Mouse (Mus musculus) midbrain, embryonic 11.5 days (tissue): Measurements from ENCODE around the gene Selenom. TPM values are rescaled to one million over a fixed set of nuclear protein-coding genes. Genes with fewer than 3 reads are reported as not detected.
A peak's percentile ranks its signal among the peaks of the same experiment; 100 is the strongest.

Experiments
- ATAC-seq: fragments of 200-750 bp; cut with Nextera tagmentation; 2 replicates; pipeline ENCODE4 v1.8.0; 2017; ENCODE audit warnings: moderate TSS enrichment, moderate library complexity; ENCODE audit not compliant: low FRiP score
- DNase-seq: peaks from one replicate; pipeline ENCODE4 v3.0.0; 2015; ENCODE audit warnings: low spot score; ENCODE audit errors: missing footprints
- H3K27ac ChIP-seq: fragments of 300-500 bp; sonication (generic); 2 replicates; pipeline ENCODE4 v1.5.1; 2014; ENCODE audit warnings: low read depth, low read length
- H3K27me3 ChIP-seq: fragments of 300-500 bp; sonication (generic); 2 replicates; pipeline ENCODE4 v1.6.1; 2014; ENCODE audit warnings: mild to moderate bottlenecking, low read length, moderate library complexity, mixed read lengths; ENCODE audit not compliant: control insufficient read depth, insufficient read depth
- H3K36me3 ChIP-seq: fragments of 300-500 bp; sonication (generic); 2 replicates; pipeline ENCODE4 v1.6.1; 2014; ENCODE audit warnings: mild to moderate bottlenecking, low read length, moderate library complexity, mixed read lengths; ENCODE audit not compliant: control insufficient read depth, insufficient read depth
- H3K4me1 ChIP-seq: fragments of 300-500 bp; sonication (generic); 2 replicates; pipeline ENCODE4 v1.6.1; 2014; ENCODE audit warnings: low read length; ENCODE audit not compliant: control insufficient read depth, insufficient read depth
- H3K4me2 ChIP-seq: fragments of 300-500 bp; sonication (generic); 2 replicates; pipeline ENCODE4 v1.6.1; 2014; ENCODE audit warnings: mild to moderate bottlenecking, moderate library complexity
- H3K4me3 ChIP-seq: fragments of 300-500 bp; sonication (generic); 2 replicates; pipeline ENCODE4 v1.5.1; 2014; ENCODE audit warnings: low read depth, low read length
- H3K9ac ChIP-seq: fragments of 300-500 bp; sonication (generic); 2 replicates; pipeline ENCODE4 v1.6.1; 2014; ENCODE audit warnings: low read length
- H3K9me3 ChIP-seq: fragments of 300-500 bp; sonication (generic); 2 replicates; pipeline ENCODE4 v1.6.1; 2016; ENCODE audit warnings: low read length; ENCODE audit not compliant: control insufficient read depth
- WGBS: fragments of 180-500 bp; shearing (Covaris S2); extraction: QIAGEN DNeasy Blood & Tissue Kit; methylation state at CpG from one replicate; pipeline ENCODE4 v1.1.7; 2014; 5-methylcytosine and 5-hydroxymethylcytosine counted together
- polyA plus RNA-seq: library from polyadenylated mRNA; unstranded; fragments of >200 nt; fragmentation: Nextera tagmentation; extraction: Ambion mirVana; gene quantifications from 2 replicates; pipeline ENCODE4 v1.2.1, GENCODE M21; 2014

The Selenom gene
- polyA plus RNA-seq, 1 experiment from 2014 or later = 58.9 TPM

DNA sequence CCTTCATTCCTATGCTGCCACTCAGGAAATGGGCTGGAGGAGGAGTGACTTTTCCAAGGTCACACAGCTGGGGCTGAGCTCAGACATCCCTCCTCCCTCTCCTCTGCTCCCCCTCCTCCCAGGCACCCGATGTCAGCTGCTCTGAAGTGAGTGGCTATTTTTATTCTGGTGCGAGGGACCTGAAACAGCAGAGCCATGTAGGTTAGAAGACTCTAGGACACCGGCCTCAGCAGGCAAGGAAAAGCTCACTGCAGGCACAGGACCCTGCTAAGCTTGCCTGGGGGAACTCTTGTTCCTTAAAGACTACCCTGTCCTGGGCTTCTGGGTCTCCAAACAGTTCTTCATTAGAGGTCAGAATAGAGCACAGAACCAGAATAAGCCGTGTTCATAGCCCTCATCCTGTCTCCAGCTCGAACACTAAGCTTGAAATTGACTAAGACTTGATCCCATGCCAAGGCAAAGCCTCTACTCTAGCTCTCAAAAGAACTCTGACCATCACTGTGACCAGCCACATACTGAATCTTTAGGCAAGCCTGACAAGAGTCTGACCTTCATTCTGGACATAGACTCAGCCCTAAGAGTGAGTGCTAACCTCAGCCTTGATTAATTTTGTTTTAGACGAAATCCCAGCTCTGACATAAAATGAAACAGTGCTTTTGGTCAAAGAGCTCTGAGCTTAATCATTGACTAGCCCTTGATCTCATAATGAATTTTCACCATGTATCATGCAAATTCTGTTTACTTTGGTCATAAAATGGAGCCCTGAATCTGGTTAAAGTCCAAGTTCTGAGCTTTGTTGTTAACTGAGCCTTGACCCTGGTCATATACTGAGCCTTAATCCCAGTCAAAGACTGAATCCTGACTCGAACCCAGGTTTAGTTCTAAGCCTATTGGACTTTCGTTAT, 5.1 kb upstream of the Selenom start:
- no peak overlapping the region for H3K4me2 ChIP-seq
- H3K9ac ChIP-seq = no peak overlapping the region
- no peak for ATAC-seq
- H3K36me3 ChIP-seq = no peaks in the 10 kb centered on the region
- 75% methylated on average over 8 of the region's 8 CpGs for WGBS
- no peak for DNase-seq
- no peak overlapping the region for H3K27ac ChIP-seq
- peaks cover 2% of the 10 kb centered on the region; the same call in 1 of the 2 replicates for H3K4me1 ChIP-seq
- H3K4me3 ChIP-seq = no peak overlapping the region
- no peaks in the 10 kb centered on the region for H3K27me3 ChIP-seq
- no peaks in the 10 kb centered on the region for H3K9me3 ChIP-seq

DNA sequence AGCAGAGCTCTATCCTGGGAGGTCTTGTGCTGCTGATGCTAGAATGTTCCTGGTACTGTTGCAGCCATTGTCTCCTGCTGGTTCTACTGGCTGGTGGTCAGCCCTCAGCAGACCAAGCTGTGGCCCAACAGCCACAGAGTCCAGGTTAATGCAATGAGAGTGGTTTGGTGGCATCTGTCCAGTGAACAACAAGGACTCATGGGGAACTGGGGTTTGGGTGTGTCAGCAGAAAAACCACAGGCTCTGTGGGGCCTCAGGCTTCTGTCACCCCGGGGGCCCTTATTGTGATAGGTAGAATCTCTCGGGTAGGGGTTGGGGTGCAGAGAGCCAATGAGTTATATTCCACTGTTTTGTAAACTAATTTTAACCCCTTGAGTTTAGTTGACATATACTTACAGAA, 4.2 kb upstream of the Selenom start:
- no peak for DNase-seq
- no peak overlapping the region for H3K4me3 ChIP-seq
- H3K9ac ChIP-seq = no peak overlapping the region
- no peak overlapping the region for H3K27ac ChIP-seq
- ATAC-seq = no peak
- no peaks in the 10 kb centered on the region for H3K9me3 ChIP-seq
- WGBS = 86% methylated on average over 2 of the region's 2 CpGs
- no peak overlapping the region for H3K4me2 ChIP-seq
- peaks cover 3% of the 10 kb centered on the region for H3K27me3 ChIP-seq
- H3K36me3 ChIP-seq = no peaks in the 10 kb centered on the region
- H3K4me1 ChIP-seq = peaks cover 2% of the 10 kb centered on the region; the same call in 1 of the 2 replicates

DNA sequence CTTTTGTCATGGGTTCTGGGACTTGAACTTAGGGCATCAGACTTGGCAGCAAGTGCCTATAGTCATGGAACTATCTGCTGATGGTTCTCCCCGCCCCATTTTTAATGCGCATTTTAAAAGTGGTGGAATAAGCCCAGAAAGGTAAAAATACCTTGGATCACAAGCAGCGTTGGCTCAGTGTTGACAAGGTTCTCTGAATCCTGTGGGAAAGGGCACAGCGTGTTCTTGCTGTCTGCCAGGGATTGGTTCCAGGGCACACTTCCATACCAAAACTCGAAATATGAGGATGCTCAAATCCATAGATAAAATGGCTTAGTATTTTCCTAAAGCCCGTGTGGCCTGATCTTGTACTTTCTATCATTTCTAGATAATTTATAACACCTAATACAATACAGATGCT, 1.2 kb upstream of the Selenom start:
- Histone ChIP-seq H3K4me1 (peaks cover 14% of the 10 kb centered on the region), H3K36me3 (no peaks in the 10 kb centered on the region), H3K9ac (no peak overlapping the region), H3K4me3 (no peak overlapping the region), H3K27me3 (peaks cover 24% of the 10 kb centered on the region), H3K4me2 (no peak overlapping the region), H3K27ac (no peak overlapping the region), H3K9me3 (no peaks in the 10 kb centered on the region)
- ATAC-seq (no peak), DNase-seq (no peak)
- 87% methylated on average over 6 of the region's 6 CpGs for WGBS

DNA sequence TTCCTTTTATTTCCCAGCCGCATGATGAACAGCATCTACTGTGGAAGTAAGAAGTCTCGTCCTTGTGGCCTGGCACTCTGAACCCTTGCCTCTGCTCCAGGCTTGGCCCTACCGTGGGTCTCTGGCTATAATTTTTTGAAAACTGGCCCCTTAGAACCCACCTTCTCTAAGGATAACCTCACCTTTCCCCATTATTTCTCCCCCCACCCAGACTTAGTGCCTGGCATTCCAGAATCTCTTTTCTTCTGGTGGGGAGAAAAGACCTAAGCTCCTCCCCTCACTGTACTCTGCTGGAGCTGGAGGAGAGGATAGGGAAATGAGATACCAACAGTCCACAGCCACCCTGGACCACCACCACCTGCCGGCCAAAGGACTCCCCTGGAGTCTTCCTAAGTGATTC, 732 bp downstream of the Selenom start:
- Histone ChIP-seq H3K4me3 (peak overlapping the region; percentile 41), H3K4me2 (peak overlapping the region; percentile 65), H3K36me3 (no peaks in the 10 kb centered on the region), H3K4me1 (peaks cover 14% of the 10 kb centered on the region), H3K27me3 (peaks cover 24% of the 10 kb centered on the region), H3K27ac (no peak overlapping the region), H3K9me3 (no peaks in the 10 kb centered on the region), H3K9ac (peak overlapping the region; percentile 66; the same call in 1 of the 2 replicates)
- peak; percentile 87 for DNase-seq
- 8% methylated on average over 4 of the region's 4 CpGs for WGBS
- peak; percentile 4; the same call in 1 of the 2 replicates for ATAC-seq

DNA sequence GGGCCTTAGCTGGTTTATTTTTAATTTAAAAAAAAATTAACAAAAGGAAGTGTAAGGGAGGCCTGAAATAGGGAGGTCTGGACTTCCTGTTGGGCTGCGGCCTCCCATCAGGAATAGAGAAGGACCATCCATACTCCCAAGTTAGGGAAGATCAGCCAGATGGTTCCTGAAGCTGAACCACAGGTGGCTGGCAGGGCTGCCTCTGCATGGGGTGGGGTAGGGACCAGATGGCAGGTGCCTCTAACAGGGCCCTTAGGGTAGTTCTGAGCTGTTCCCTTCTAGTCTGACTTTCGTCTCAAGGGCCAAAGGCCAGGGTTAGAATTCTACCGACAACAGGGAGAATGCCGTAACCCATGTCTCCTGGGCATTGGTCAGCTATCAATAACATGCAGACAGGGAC, 1.2 kb downstream of the Selenom start:
- ATAC-seq (no peak), DNase-seq (no peak)
- no peak overlapping the region for H3K9ac ChIP-seq
- H3K4me1 ChIP-seq = peaks cover 14% of the 10 kb centered on the region
- H3K4me3 ChIP-seq = no peak overlapping the region
- no peak overlapping the region for H3K4me2 ChIP-seq
- 85% methylated on average over 4 of the region's 4 CpGs for WGBS
- H3K36me3 ChIP-seq = no peaks in the 10 kb centered on the region
- no peaks in the 10 kb centered on the region for H3K9me3 ChIP-seq
- peaks cover 24% of the 10 kb centered on the region for H3K27me3 ChIP-seq
- H3K27ac ChIP-seq = no peak overlapping the region

DNA sequence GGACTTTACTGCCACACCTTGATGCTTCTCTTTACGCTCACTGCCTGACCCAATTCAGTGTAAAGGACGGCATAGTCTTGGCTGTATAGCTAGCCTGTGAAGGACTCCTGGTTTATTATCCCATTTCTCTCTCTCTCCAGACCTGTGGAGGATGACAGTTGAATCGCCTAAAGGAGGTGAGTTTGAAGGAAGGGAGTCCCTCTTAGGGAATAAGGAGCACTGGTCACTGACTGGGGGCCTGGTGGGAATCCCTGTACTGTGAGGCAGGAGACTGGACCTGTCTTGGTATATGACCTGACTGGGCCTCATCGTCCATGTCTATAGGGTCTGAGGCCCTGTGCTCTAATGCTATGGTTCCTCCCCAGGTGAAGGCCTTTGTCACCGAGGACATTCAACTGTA, 1.6 kb downstream of the Selenom start:
- ATAC-seq = no peak
- Histone ChIP-seq H3K4me3 (no peak overlapping the region), H3K9ac (no peak overlapping the region), H3K4me1 (peaks cover 14% of the 10 kb centered on the region), H3K9me3 (no peaks in the 10 kb centered on the region), H3K4me2 (no peak overlapping the region), H3K36me3 (no peaks in the 10 kb centered on the region), H3K27ac (no peak overlapping the region), H3K27me3 (peaks cover 24% of the 10 kb centered on the region)
- no peak for DNase-seq
- 81% methylated on average over 5 of the region's 5 CpGs for whole genome bisulfite sequencing

DNA sequence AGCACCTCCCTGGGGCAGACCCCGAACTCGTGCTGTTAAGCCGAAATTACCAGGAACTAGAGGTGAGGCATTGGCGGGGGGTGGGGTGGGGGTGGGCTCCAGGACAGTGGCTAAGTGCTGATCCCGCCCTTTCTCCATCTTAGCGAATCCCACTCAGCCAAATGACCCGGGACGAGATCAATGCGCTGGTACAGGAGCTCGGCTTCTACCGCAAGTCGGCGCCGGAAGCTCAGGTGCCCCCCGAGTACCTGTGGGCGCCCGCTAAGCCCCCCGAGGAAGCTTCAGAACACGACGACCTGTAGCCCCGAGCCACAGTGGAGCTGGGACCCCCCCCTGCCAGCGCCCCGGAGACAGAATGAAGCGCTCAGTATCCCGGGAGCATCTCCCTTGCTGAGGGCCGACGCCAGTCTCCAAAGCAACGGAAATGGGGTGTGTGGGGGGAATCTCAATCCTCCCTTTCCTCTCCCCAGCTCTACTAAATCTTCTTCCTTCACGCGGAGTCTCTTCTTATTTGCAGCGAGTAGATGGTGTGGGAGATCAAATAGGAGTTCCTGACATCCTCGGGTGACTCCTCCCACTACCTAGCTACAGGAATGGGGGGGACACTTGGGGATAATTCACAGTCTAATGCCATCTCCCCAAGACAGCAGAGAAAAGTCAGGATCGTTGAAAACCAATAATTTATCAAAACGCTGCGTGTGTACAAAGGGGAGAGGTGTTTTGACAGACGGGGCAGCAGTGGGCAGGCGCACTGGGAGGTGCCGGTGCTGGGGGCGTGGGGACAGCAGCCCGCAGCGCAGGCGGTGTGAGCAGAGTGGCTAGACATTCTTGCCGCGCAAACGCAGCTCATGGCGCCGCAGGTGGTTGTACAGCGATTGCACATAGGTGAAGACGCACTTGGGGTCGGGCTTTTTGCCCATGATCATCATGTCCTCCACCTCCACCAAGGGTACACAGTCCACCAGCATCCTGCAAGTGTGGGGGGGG, 2.7 kb downstream of the Selenom start:
- Histone ChIP-seq H3K9ac (peak overlapping the region; percentile 53), H3K4me1 (peaks cover 14% of the 10 kb centered on the region), H3K27ac (no peak overlapping the region), H3K4me2 (peak overlapping the region; percentile 68), H3K4me3 (peak overlapping the region; percentile 34), H3K9me3 (no peaks in the 10 kb centered on the region), H3K27me3 (peaks cover 24% of the 10 kb centered on the region), H3K36me3 (no peaks in the 10 kb centered on the region; the same call in 1 of the 2 replicates)
- 2% methylated on average over 50 of the region's 50 CpGs for whole genome bisulfite sequencing
- ATAC-seq (peak; percentile 45; the same call in 1 of the 2 replicates), DNase-seq (peak; percentile 91)

DNA sequence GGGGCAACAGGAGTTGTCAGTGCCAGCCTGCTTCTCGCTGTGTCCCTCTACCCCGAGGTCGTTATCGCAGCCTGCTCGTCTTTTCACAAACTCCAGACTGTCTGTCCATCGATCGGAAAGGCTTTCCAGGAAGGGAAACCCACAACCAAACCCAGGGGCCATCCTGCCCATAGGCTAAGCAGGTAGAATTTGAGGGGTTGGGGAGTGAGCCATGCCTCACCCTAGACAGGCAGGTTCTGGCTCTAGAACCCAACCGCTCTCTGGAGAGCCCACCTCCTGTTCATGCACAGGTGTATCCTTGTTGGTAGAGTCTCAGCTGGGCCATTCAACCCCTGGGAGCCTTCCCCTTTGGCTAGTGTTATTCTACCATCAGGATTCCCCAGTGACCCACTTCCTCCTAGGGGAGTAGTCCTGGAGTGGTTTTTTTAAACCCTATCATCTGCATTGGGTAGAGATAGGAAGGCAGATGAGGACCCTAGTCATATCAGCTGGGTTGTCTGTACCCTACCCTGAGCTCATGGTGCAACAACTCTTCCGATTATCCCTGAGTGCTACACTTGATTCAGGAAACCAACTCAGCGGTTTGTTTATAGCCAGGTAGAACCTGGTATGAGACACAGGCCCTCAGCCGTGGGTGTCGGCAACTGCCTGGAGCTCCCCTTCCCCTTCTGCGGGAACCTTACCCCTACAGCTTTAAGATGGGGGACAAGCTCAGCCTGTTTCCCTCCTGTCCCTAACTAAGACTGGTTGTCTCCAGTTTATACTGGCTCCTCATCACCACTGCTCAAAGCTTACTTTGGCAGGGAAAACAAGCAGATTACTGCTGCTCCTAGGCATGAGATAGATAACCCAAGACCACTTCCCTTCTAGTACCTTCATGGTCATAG, 3.6 kb downstream of the Selenom start:
- no peak overlapping the region for H3K27ac ChIP-seq
- ATAC-seq (no peak), DNase-seq (peak; percentile 85)
- peaks cover 14% of the 10 kb centered on the region for H3K4me1 ChIP-seq
- H3K4me2 ChIP-seq = peak overlapping the region; percentile 68
- peak overlapping the region; percentile 34; the same call in 1 of the 2 replicates for H3K4me3 ChIP-seq
- peaks cover 24% of the 10 kb centered on the region for H3K27me3 ChIP-seq
- H3K36me3 ChIP-seq = peaks cover 3% of the 10 kb centered on the region
- 62% methylated on average over 13 of the region's 13 CpGs for WGBS
- no peaks in the 10 kb centered on the region for H3K9me3 ChIP-seq
- H3K9ac ChIP-seq = peak overlapping the region; percentile 20
